Mouse (Mus musculus) CH12.LX (cell line): Measurements from ENCODE around the gene Gsdma2. TPM values are rescaled to one million over a fixed set of nuclear protein-coding genes. Genes with fewer than 3 reads are reported as not detected.
"Not testable (repeated sequence)": the region's sequence is repeated elsewhere in the genome, so short reads cannot be mapped to it uniquely, and the experiment has no call there.

ENCODE experiments used
- DNase-seq: peaks from one replicate; pipeline ENCODE4 v3.0.0-alpha.2; 2013; ENCODE audit errors: extremely low read depth
- H3K27ac ChIP-seq: 2 replicates; pipeline ENCODE4 v1.5.1; 2012; ENCODE audit warnings: low read depth, mild to moderate bottlenecking, control low read depth, moderate library complexity; ENCODE audit not compliant: insufficient read depth
- H3K27me3 ChIP-seq: replicated peaks from 2 replicates; pipeline ENCODE3; 2012; ENCODE audit warnings: inconsistent platforms
- H3K36me3 ChIP-seq, 2 experiments: replicated peaks in 1 of 2; 2 replicates each; pipeline versions ENCODE3 to v1.6.1; 2012; ENCODE audit warnings: inconsistent platforms in 1 of 2, low read length in 1 of 2, mild to moderate bottlenecking in 1 of 2, mixed read lengths in 1 of 2, moderate library complexity in 1 of 2; ENCODE audit not compliant: control insufficient read depth in 1 of 2, insufficient read depth in 1 of 2
- H3K4me1 ChIP-seq, 2 experiments: 2 replicates each; pipeline ENCODE4 v1.6.1; 2012; ENCODE audit warnings: inconsistent platforms in 1 of 2, moderate library complexity in 1 of 2; ENCODE audit not compliant: insufficient read depth in 2 of 2, control insufficient read depth in 1 of 2
- H3K4me2 ChIP-seq: 2 replicates; pipeline ENCODE4 v1.6.1; 2012; ENCODE audit warnings: low read depth, mild to moderate bottlenecking, control low read depth; ENCODE audit not compliant: poor library complexity, insufficient read depth, severe bottlenecking
- H3K4me3 ChIP-seq, 3 experiments: fragments of 150-350 bp in 1 of 3; sonication (generic) in 1 of 3; replicated peaks in 1 of 3; 2 replicates each; pipeline versions ENCODE3 to v1.5.1; 2011 to 2012; ENCODE audit warnings: low read depth in 2 of 3, low read length in 2 of 3, mild to moderate bottlenecking in 2 of 3, moderate library complexity in 2 of 3, control low read depth in 1 of 3, improper control_type of control experiment in 1 of 3, inconsistent platforms in 1 of 3, mixed read lengths in 1 of 3; ENCODE audit not compliant: poor library complexity in 1 of 3
- H3K79me2 ChIP-seq: replicated peaks from 2 replicates; pipeline ENCODE4 v1.6.1; 2012; ENCODE audit warnings: mild to moderate bottlenecking, moderate library complexity; ENCODE audit not compliant: control insufficient read depth, poor library complexity, insufficient read depth, severe bottlenecking; ENCODE audit errors: extremely low read depth
- H3K9ac ChIP-seq: 2 replicates; pipeline ENCODE4 v1.6.1; 2012; ENCODE audit warnings: low read depth, mild to moderate bottlenecking, control low read depth, moderate library complexity; ENCODE audit not compliant: insufficient read depth
- H3K9me3 ChIP-seq: replicated peaks from 2 replicates; pipeline ENCODE3; 2012; ENCODE audit warnings: low read length, inconsistent platforms, mixed read lengths
- CHD2 ChIP-seq: IDR thresholded peaks from 2 replicates; pipeline ENCODE4 v1.6.1; 2011; ENCODE audit warnings: low read length, improper control_type of control experiment
- CTCF ChIP-seq, 2 experiments: IDR thresholded peaks in 1 of 2; conservative IDR thresholded peaks in 1 of 2; 2 replicates each; pipeline ENCODE4 v1.5.1; 2011 to 2012; ENCODE audit warnings: low read depth in 2 of 2, low read length in 2 of 2, improper control_type of control experiment in 1 of 2, inconsistent platforms in 1 of 2, mild to moderate bottlenecking in 1 of 2, moderate library complexity in 1 of 2
- ELF1 ChIP-seq: IDR thresholded peaks from 2 replicates; pipeline ENCODE4 v1.6.1; 2014; ENCODE audit warnings: low read depth, mild to moderate bottlenecking, inconsistent platforms, low read length, improper control_type of control experiment
- HCFC1 ChIP-seq: IDR thresholded peaks from 2 replicates; pipeline ENCODE4 v1.6.1; 2012; ENCODE audit warnings: low read depth, mild to moderate bottlenecking, inconsistent platforms, low read length, improper control_type of control experiment
- IRF4 ChIP-seq: IDR thresholded peaks from 2 replicates; pipeline ENCODE4 v1.6.1; 2014; ENCODE audit warnings: low read depth, mild to moderate bottlenecking, inconsistent platforms, low read length, improper control_type of control experiment
- MAX ChIP-seq: IDR thresholded peaks from 2 replicates; pipeline ENCODE4 v1.6.1; 2011; ENCODE audit warnings: low read length, improper control_type of control experiment
- MAZ ChIP-seq: IDR thresholded peaks from 2 replicates; pipeline ENCODE4 v1.6.1; 2012; ENCODE audit warnings: low read depth, mild to moderate bottlenecking, inconsistent platforms, low read length, improper control_type of control experiment, moderate library complexity
- MEF2A ChIP-seq: IDR thresholded peaks from 2 replicates; pipeline ENCODE4 v1.6.1; 2014; ENCODE audit warnings: low read depth, mild to moderate bottlenecking, inconsistent platforms, low read length, improper control_type of control experiment, borderline replicate concordance
- MYC ChIP-seq: IDR thresholded peaks from 2 replicates; pipeline ENCODE4 v1.6.1; 2011; ENCODE audit warnings: low read depth, mild to moderate bottlenecking, improper control_type of control experiment, low read length
- NRF1 ChIP-seq: IDR thresholded peaks from 2 replicates; pipeline ENCODE4 v1.6.1; 2014; ENCODE audit warnings: low read depth, mild to moderate bottlenecking, inconsistent platforms, low read length, improper control_type of control experiment, moderate library complexity
- RAD21 ChIP-seq: IDR thresholded peaks from 2 replicates; pipeline ENCODE4 v1.6.1; 2011; ENCODE audit warnings: low read depth, mild to moderate bottlenecking, low read length, improper control_type of control experiment, moderate library complexity
- SMC3 ChIP-seq: IDR thresholded peaks from 2 replicates; pipeline ENCODE4 v1.6.1; 2011; ENCODE audit warnings: low read depth, low read length, improper control_type of control experiment
- UBTF ChIP-seq: IDR thresholded peaks from 2 replicates; pipeline ENCODE4 v1.6.1; 2012; ENCODE audit warnings: low read depth, mild to moderate bottlenecking, inconsistent platforms, low read length, improper control_type of control experiment, moderate library complexity
- dilution Hi-C: fragments of 300-500 bp; cut with MboI; formaldehyde crosslinking; loops from 2 replicates; pipeline ENCODE4 v1.14.3; 2020; ENCODE audit warnings: low sequenced_read_pairs; ENCODE audit not compliant: extremely low pct_unique_long_range_greater_than_20kb, extremely low pct_ligation_motif_present
- in situ Hi-C: fragments of 300-500 bp; cut with MboI; formaldehyde crosslinking; loops from 3 replicates; pipeline ENCODE4 v1.14.3; 2019; ENCODE audit warnings: low sequenced_read_pairs, low pct_ligation_motif_present, low pct_unique_long_range_greater_than_20kb, mixed read lengths
- polyA plus RNA-seq: library from polyadenylated mRNA; unstranded; fragments of >175 nt; gene quantifications from 2 replicates; pipeline ENCODE4 v1.2.1, GENCODE M21; 2012; ENCODE audit warnings: low read depth; ENCODE audit not compliant: insufficient read length
- total RNA-seq, 2 experiments: library from RNA; depleted of rRNA; stranded (reverse); fragments of 300-350 nt in 1 of 2; fragments of >200 nt in 1 of 2; gene quantifications; 2 replicates each; pipeline ENCODE4 v1.2.3; 2012 to 2014

Gene Gsdma2
- total and polyA plus RNA-seq, 3 experiments: not detected

- peak; percentile 37 for DNase-seq
- Histone ChIP-seq H3K4me2 (no peak overlapping the region), H3K9me3 (no peaks in the 10 kb centered on the region), H3K36me3 (no peaks in the 10 kb centered on the region), H3K4me1 (peaks cover 4 to 13% of the 10 kb centered on the region in 2 experiments), H3K79me2 (no peaks in the 10 kb centered on the region), H3K4me3 (no peak overlapping the region), H3K27ac (no peak overlapping the region), H3K9ac (no peak overlapping the region), H3K27me3 (peaks cover 66% of the 10 kb centered on the region)
- dilution Hi-C loops (no loop called here), in situ Hi-C loops (loop anchor here (10.0 kb wide), 1 partner anchor 71 kb away; no protein-coding TSS in a partner anchor)
- TF ChIP-seq RAD21 (peak; percentile 57), MAX (no peak), CTCF (conservative IDR thresholded peaks at IDR 0.05 in 1 of 2, IDR thresholded peaks at IDR 0.05 in 1 of 2; ENCODE audit: low read depth in 2 of 2, low read length in 2 of 2) (peak in 1 of 2 experiments; percentile 73), CHD2 (no peak), SMC3 (peak; percentile 61), NRF1 (no peak)
- TF ChIP-seq, all 38 proteins: peak for 3
Measured at GRCm38 (mm10) chr11:98603953-98604352, 42.6 kb upstream of the Gsdma2 start.

- in situ Hi-C loops: loop anchor here (10.0 kb wide), 1 partner anchor 70 kb away; no protein-coding TSS in a partner anchor
- Histone ChIP-seq H3K27me3 (peaks cover 67% of the 10 kb centered on the region), H3K4me1 (peaks cover 2 to 13% of the 10 kb centered on the region in 2 experiments; a peak in 3 of 4 replicates)
- dilution Hi-C loops, H3K4me2 ChIP-seq, H3K9ac ChIP-seq, H3K79me2 ChIP-seq, H3K36me3 ChIP-seq, H3K27ac ChIP-seq, DNase-seq, H3K9me3 ChIP-seq, H3K4me3 ChIP-seq: not testable (repeated sequence)
Measured at GRCm38 (mm10) chr11:98604911-98605310, 41.6 kb upstream of the Gsdma2 start.

- H3K4me2 ChIP-seq: peak overlapping the region; percentile 46; the same call in 1 of the 2 replicates
- H3K9me3 ChIP-seq: no peaks in the 10 kb centered on the region
- H3K9ac ChIP-seq: no peak overlapping the region
- TF ChIP-seq CTCF (conservative IDR thresholded peaks at IDR 0.05 in 1 of 2, IDR thresholded peaks at IDR 0.05 in 1 of 2; ENCODE audit: low read depth in 2 of 2, low read length in 2 of 2) (peak; percentile 90 to 99), ELF1 (0 out of 2 replicates have a peak, but pooled peaks have one; percentile 26), IRF4 (0 out of 2 replicates have a peak, but pooled peaks have one; percentile 37), HCFC1 (0 out of 2 replicates have a peak, but pooled peaks have one; percentile 9), CHD2 (no peak), MAZ (no peak), SMC3 (peak; percentile 87), MYC (0 out of 2 replicates have a peak, but pooled peaks have one; percentile 35), MEF2A (no peak; the same call in 1 of the 2 replicates), UBTF (no peak), RAD21 (peak; percentile 75)
- peak; percentile 76 for DNase-seq
- in situ Hi-C loops (loop anchor here (10.0 kb wide), 1 partner anchor 68 kb away; no protein-coding TSS in a partner anchor), dilution Hi-C loops (no loop called here)
- H3K4me3 ChIP-seq: no peak overlapping the region
- H3K4me1 ChIP-seq: peaks cover 2 to 8% of the 10 kb centered on the region in 2 experiments; a peak in 3 of 4 replicates
- no peak overlapping the region for H3K27ac ChIP-seq
- H3K27me3 ChIP-seq: peaks cover 59% of the 10 kb centered on the region
- H3K36me3 ChIP-seq: no peaks in the 10 kb centered on the region
- no peaks in the 10 kb centered on the region for H3K79me2 ChIP-seq
Measured at GRCm38 (mm10) chr11:98606763-98607162, 39.8 kb upstream of the Gsdma2 start.
